15 mouse cellular contexts compared by ENCODE assay signal in the genomic region with DNA sequence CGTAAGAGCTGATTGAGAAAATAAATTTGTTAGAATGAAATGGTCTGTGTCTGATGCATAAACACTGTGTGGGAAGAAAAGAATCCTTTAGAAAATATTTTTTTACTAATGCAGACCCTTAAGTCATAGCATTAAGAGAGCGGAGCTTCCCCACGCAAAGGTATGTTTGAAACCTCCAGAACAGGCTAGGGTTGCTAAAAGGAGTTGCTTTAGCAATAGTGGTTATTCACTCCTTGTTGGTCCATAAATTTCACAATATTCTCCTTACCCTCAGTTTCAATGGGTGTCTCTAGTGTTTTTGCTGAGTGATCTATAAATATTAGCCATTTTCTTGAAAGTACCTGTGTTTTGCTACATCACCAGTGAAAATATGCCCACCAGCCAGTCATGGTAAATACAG. TPM values are rescaled to one million over a fixed set of nuclear protein-coding genes. Genes with fewer than 3 reads are reported as not detected.
DNase-seq lines count a peak whose midpoint lies in the region; ATAC-seq lines count a peak whose summit lies in the region.
"Had no signal": no experiment of that assay in that cellular context is flagged by ENCODE, and none has a peak within 500 bp of the region (broad histone marks: within the 10 kb centered on the region; RNA-seq: fewer than 3 reads in every experiment).

No protein-coding gene starts in this region.

- no peak for ATAC-seq in embryonic facial prominence, embryonic 12.5 days (ENCODE audit: insufficient number of reproducible peaks, insufficient read depth, low FRiP score, low TSS enrichment)
- ATAC-seq in midbrain, embryonic 14.5 days (ENCODE audit: low FRiP score, low TSS enrichment): no peak

- no peaks in the 10 kb centered on the region for H3K36me3 ChIP-seq in embryonic facial prominence, embryonic 12.5 days
- H3K36me3 ChIP-seq in hindbrain, embryonic 10.5 days: peaks cover 49% of the 10 kb centered on the region
- H3K36me3 ChIP-seq in midbrain, embryonic 14.5 days (ENCODE audit: control insufficient read depth, insufficient read depth, low read length): peaks cover 31% of the 10 kb centered on the region

- intact Hi-C loops in left cerebral cortex, postnatal 25 days (cut with DNase I): no loop called here

- peaks cover 23% of the 10 kb centered on the region; the same call in 1 of the 2 replicates for H3K4me1 ChIP-seq in embryonic facial prominence, embryonic 12.5 days
- H3K4me1 ChIP-seq in hindbrain, embryonic 10.5 days (replicated peaks): peaks cover 30% of the 10 kb centered on the region
- H3K4me1 ChIP-seq in midbrain, embryonic 14.5 days (ENCODE audit: control insufficient read depth, insufficient read depth, low read length): peaks cover 27% of the 10 kb centered on the region

- H3K27me3 ChIP-seq in embryonic facial prominence, embryonic 12.5 days: peaks cover 52% of the 10 kb centered on the region
- H3K27me3 ChIP-seq in hindbrain, embryonic 10.5 days (ENCODE audit: insufficient read depth, poor library complexity, severe bottlenecking): peaks cover 72% of the 10 kb centered on the region
- no peaks in the 10 kb centered on the region for H3K27me3 ChIP-seq in midbrain, embryonic 14.5 days (ENCODE audit: control insufficient read depth, insufficient read depth, low read length)

- no peaks in the 10 kb centered on the region for H3K9me3 ChIP-seq in embryonic facial prominence, embryonic 12.5 days
- no peaks in the 10 kb centered on the region for H3K9me3 ChIP-seq in hindbrain, embryonic 10.5 days
- no peaks in the 10 kb centered on the region for H3K9me3 ChIP-seq in midbrain, embryonic 14.5 days (ENCODE audit: control insufficient read depth, low read length)

- peak overlapping the region; percentile 32 for H3K4me3 ChIP-seq in embryonic facial prominence, embryonic 12.5 days
- peak overlapping the region; percentile 84 for H3K4me3 ChIP-seq in hindbrain, embryonic 10.5 days
- peak overlapping the region; percentile 92 for H3K4me3 ChIP-seq in midbrain, embryonic 14.5 days (replicated peaks; ENCODE audit: low read depth, low read length)
- H3K4me3 ChIP-seq: myocyte had no signal

- no peak overlapping the region for H3K27ac ChIP-seq in embryonic facial prominence, embryonic 12.5 days
- peak overlapping the region; percentile 99 for H3K27ac ChIP-seq in hindbrain, embryonic 10.5 days
- peak overlapping the region; percentile 66 for H3K27ac ChIP-seq in midbrain, embryonic 14.5 days (replicated peaks; ENCODE audit: low read depth, low read length)
- H3K27ac ChIP-seq: liver, embryonic 14.5 days had no signal

- 8% methylated on average over 3 of the region's 3 CpGs for WGBS in embryonic facial prominence, embryonic 12.5 days
- WGBS in hindbrain, embryonic 10.5 days: 7% methylated on average over 3 of the region's 3 CpGs
- WGBS in midbrain, embryonic 14.5 days: 5% methylated on average over 3 of the region's 3 CpGs

- DNase-seq in kidney, adult 9 months: peak; percentile 20
- no peak for DNase-seq in kidney, postnatal 36 days
- no peak for DNase-seq in hindbrain, embryonic 10.5 days (ENCODE audit: low spot score)
- DNase-seq in midbrain, embryonic 14.5 days: peak; percentile 57
- DNase-seq in left cerebral cortex, postnatal 25 days (ENCODE audit: low spot score in 2 of 2): no peak
- DNase-seq in lung, postnatal 14 days: no peak
- DNase-seq in urinary bladder, postnatal 4 days (ENCODE audit: low spot score in 2 of 2): no peak
- DNase-seq: gastrocnemius, postnatal 25 days; kidney, postnatal 10 days; lung, postnatal 4 days; thymus, postnatal 14 days had no signal

- peak overlapping the region; percentile 24; the same call in 1 of the 2 replicates for H3K9ac ChIP-seq in embryonic facial prominence, embryonic 12.5 days
- peak overlapping the region; percentile 100 for H3K9ac ChIP-seq in midbrain, embryonic 14.5 days (replicated peaks; ENCODE audit: low read length)
- H3K9ac ChIP-seq: liver, embryonic 14.5 days had no signal

- peak overlapping the region; percentile 37 for H3K4me2 ChIP-seq in embryonic facial prominence, embryonic 12.5 days (replicated peaks)
- H3K4me2 ChIP-seq in midbrain, embryonic 14.5 days (ENCODE audit: low read length): peak overlapping the region; percentile 90

RNA-seq across cellular contexts. Expression of a gene that starts 4.6 kb away (rescaled TPM):
- 10.3 and 12.1 TPM in 2 replicates for polyA plus RNA-seq in embryonic facial prominence, embryonic 12.5 days (2016; fragmentation: Nextera tagmentation; extraction: Ambion mirVana)
- 16.8 and 17.8 TPM in 2 replicates for polyA plus RNA-seq in hindbrain, embryonic 10.5 days (2016; fragmentation: Nextera tagmentation; extraction: Ambion mirVana)
- 20.0 and 24.5 TPM in 2 replicates for polyA plus RNA-seq in midbrain, embryonic 14.5 days (2014; fragmentation: Nextera tagmentation; extraction: Ambion mirVana)
- 10 to 100 TPM; 57.6 to 59.5 TPM for total RNA-seq in left cerebral cortex, postnatal 25 days (2021)
- total RNA-seq: gastrocnemius, postnatal 25 days had no signal
- polyA plus RNA-seq: heart, embryonic 16.5 days; myocyte had no signal

Comparison
In these comparisons a context has a peak if more than half of its experiments do, and no peak if none do; other contexts are left out.
1. DNase-seq: peak in kidney, adult 9 months (single experiment) and midbrain, embryonic 14.5 days (single experiment); none in kidney, postnatal 36 days (0 of 2), hindbrain, embryonic 10.5 days (single experiment), left cerebral cortex, postnatal 25 days (0 of 2), lung, postnatal 14 days (single experiment) and urinary bladder, postnatal 4 days (0 of 2).
2. H3K4me3 ChIP-seq: peak in every context shown above with its lines; median percentile 92 in midbrain, embryonic 14.5 days; 84 in hindbrain, embryonic 10.5 days; 32 in embryonic facial prominence, embryonic 12.5 days.